Mouse (Mus musculus) CH12.LX (cell line): ENCODE measurements around the gene Barx1. TPM values are rescaled to one million over a fixed set of nuclear protein-coding genes. Genes with fewer than 3 reads are reported as not detected.
A peak's percentile ranks its signal among the peaks of the same experiment; 100 is the strongest.

ENCODE experiments used
- DNase-seq: peaks from one replicate; pipeline ENCODE4 v3.0.0-alpha.2; 2013; ENCODE audit errors: extremely low read depth
- H3K27ac ChIP-seq: 2 replicates; pipeline ENCODE4 v1.5.1; 2012; ENCODE audit warnings: low read depth, mild to moderate bottlenecking, control low read depth, moderate library complexity; ENCODE audit not compliant: insufficient read depth
- H3K27me3 ChIP-seq: replicated peaks from 2 replicates; pipeline ENCODE3; 2012; ENCODE audit warnings: inconsistent platforms
- H3K36me3 ChIP-seq, 2 experiments: replicated peaks in 1 of 2; 2 replicates each; pipeline versions ENCODE3 to v1.6.1; 2012; ENCODE audit warnings: inconsistent platforms in 1 of 2, low read length in 1 of 2, mild to moderate bottlenecking in 1 of 2, mixed read lengths in 1 of 2, moderate library complexity in 1 of 2; ENCODE audit not compliant: control insufficient read depth in 1 of 2, insufficient read depth in 1 of 2
- H3K4me1 ChIP-seq, 2 experiments: 2 replicates each; pipeline ENCODE4 v1.6.1; 2012; ENCODE audit warnings: inconsistent platforms in 1 of 2, moderate library complexity in 1 of 2; ENCODE audit not compliant: insufficient read depth in 2 of 2, control insufficient read depth in 1 of 2
- H3K4me2 ChIP-seq: 2 replicates; pipeline ENCODE4 v1.6.1; 2012; ENCODE audit warnings: low read depth, mild to moderate bottlenecking, control low read depth; ENCODE audit not compliant: poor library complexity, insufficient read depth, severe bottlenecking
- H3K4me3 ChIP-seq, 3 experiments: fragments of 150-350 bp in 1 of 3; sonication (generic) in 1 of 3; replicated peaks in 1 of 3; 2 replicates each; pipeline versions ENCODE3 to v1.5.1; 2011 to 2012; ENCODE audit warnings: low read depth in 2 of 3, low read length in 2 of 3, mild to moderate bottlenecking in 2 of 3, moderate library complexity in 2 of 3, control low read depth in 1 of 3, improper control_type of control experiment in 1 of 3, inconsistent platforms in 1 of 3, mixed read lengths in 1 of 3; ENCODE audit not compliant: poor library complexity in 1 of 3
- H3K79me2 ChIP-seq: replicated peaks from 2 replicates; pipeline ENCODE4 v1.6.1; 2012; ENCODE audit warnings: mild to moderate bottlenecking, moderate library complexity; ENCODE audit not compliant: control insufficient read depth, poor library complexity, insufficient read depth, severe bottlenecking; ENCODE audit errors: extremely low read depth
- H3K9ac ChIP-seq: 2 replicates; pipeline ENCODE4 v1.6.1; 2012; ENCODE audit warnings: low read depth, mild to moderate bottlenecking, control low read depth, moderate library complexity; ENCODE audit not compliant: insufficient read depth
- H3K9me3 ChIP-seq: replicated peaks from 2 replicates; pipeline ENCODE3; 2012; ENCODE audit warnings: low read length, inconsistent platforms, mixed read lengths
- BHLHE40 ChIP-seq: IDR thresholded peaks from 2 replicates; pipeline ENCODE4 v1.6.1; 2011; ENCODE audit warnings: mild to moderate bottlenecking, low read depth, low read length, improper control_type of control experiment
- CHD1 ChIP-seq: IDR thresholded peaks from 2 replicates; pipeline ENCODE4 v1.6.1; 2012; ENCODE audit warnings: low read depth, low read length, improper control_type of control experiment, inconsistent platforms
- CTCF ChIP-seq, 2 experiments: IDR thresholded peaks in 1 of 2; conservative IDR thresholded peaks in 1 of 2; 2 replicates each; pipeline ENCODE4 v1.5.1; 2011 to 2012; ENCODE audit warnings: low read depth in 2 of 2, low read length in 2 of 2, improper control_type of control experiment in 1 of 2, inconsistent platforms in 1 of 2, mild to moderate bottlenecking in 1 of 2, moderate library complexity in 1 of 2
- E2F4 ChIP-seq: IDR thresholded peaks from 2 replicates; pipeline ENCODE4 v1.6.1; 2011; ENCODE audit warnings: low read depth, low read length, improper control_type of control experiment; ENCODE audit not compliant: insufficient replicate concordance
- HCFC1 ChIP-seq: IDR thresholded peaks from 2 replicates; pipeline ENCODE4 v1.6.1; 2012; ENCODE audit warnings: low read depth, mild to moderate bottlenecking, inconsistent platforms, low read length, improper control_type of control experiment
- JUN ChIP-seq: IDR thresholded peaks from 2 replicates; pipeline ENCODE4 v1.6.1; 2011; ENCODE audit warnings: low read depth, mild to moderate bottlenecking, low read length, improper control_type of control experiment, moderate library complexity; ENCODE audit not compliant: insufficient read depth
- JUND ChIP-seq: conservative IDR thresholded peaks from 2 replicates; pipeline ENCODE4 v1.6.1; 2011; ENCODE audit warnings: low read depth, low read length, improper control_type of control experiment
- NRF1 ChIP-seq: IDR thresholded peaks from 2 replicates; pipeline ENCODE4 v1.6.1; 2014; ENCODE audit warnings: low read depth, mild to moderate bottlenecking, inconsistent platforms, low read length, improper control_type of control experiment, moderate library complexity
- POLR2AphosphoS2 ChIP-seq: IDR thresholded peaks from 2 replicates; pipeline ENCODE4 v1.6.1; 2011; ENCODE audit warnings: low read depth, low read length, improper control_type of control experiment
- RAD21 ChIP-seq: IDR thresholded peaks from 2 replicates; pipeline ENCODE4 v1.6.1; 2011; ENCODE audit warnings: low read depth, mild to moderate bottlenecking, low read length, improper control_type of control experiment, moderate library complexity
- RCOR1 ChIP-seq: conservative IDR thresholded peaks from 2 replicates; pipeline ENCODE4 v1.6.1; 2012; ENCODE audit warnings: low read depth, mild to moderate bottlenecking, inconsistent platforms, low read length, improper control_type of control experiment
- SMC3 ChIP-seq: IDR thresholded peaks from 2 replicates; pipeline ENCODE4 v1.6.1; 2011; ENCODE audit warnings: low read depth, low read length, improper control_type of control experiment
- TBP ChIP-seq: conservative IDR thresholded peaks from 2 replicates; pipeline ENCODE4 v1.6.1; 2011; ENCODE audit warnings: low read depth, low read length, improper control_type of control experiment
- ZKSCAN1 ChIP-seq: IDR thresholded peaks from 2 replicates; pipeline ENCODE4 v1.6.1; 2012; ENCODE audit warnings: low read depth, inconsistent platforms, low read length, improper control_type of control experiment, borderline replicate concordance
- dilution Hi-C: fragments of 300-500 bp; cut with MboI; formaldehyde crosslinking; loops from 2 replicates; pipeline ENCODE4 v1.14.3; 2020; ENCODE audit warnings: low sequenced_read_pairs; ENCODE audit not compliant: extremely low pct_unique_long_range_greater_than_20kb, extremely low pct_ligation_motif_present
- in situ Hi-C: fragments of 300-500 bp; cut with MboI; formaldehyde crosslinking; loops from 3 replicates; pipeline ENCODE4 v1.14.3; 2019; ENCODE audit warnings: low sequenced_read_pairs, low pct_ligation_motif_present, low pct_unique_long_range_greater_than_20kb, mixed read lengths
- polyA plus RNA-seq: library from polyadenylated mRNA; unstranded; fragments of >175 nt; gene quantifications from 2 replicates; pipeline ENCODE4 v1.2.1, GENCODE M21; 2012; ENCODE audit warnings: low read depth; ENCODE audit not compliant: insufficient read length
- total RNA-seq, 2 experiments: library from RNA; depleted of rRNA; stranded (reverse); fragments of 300-350 nt in 1 of 2; fragments of >200 nt in 1 of 2; gene quantifications; 2 replicates each; pipeline ENCODE4 v1.2.3; 2012 to 2014

Barx1 gene
- total and polyA plus RNA-seq, 3 experiments = not detected

GRCm38 (mm10) chr13:48674609-48675008 is 11.8 kb downstream of the Barx1 start:
- in situ Hi-C loops (loop anchor here (25.0 kb wide), 1 partner anchor 513 kb away; the partner anchor contains the start of gene Ninj1), dilution Hi-C loops (no loop called here)
- no peaks in the 10 kb centered on the region for H3K36me3 ChIP-seq
- H3K79me2 ChIP-seq = no peaks in the 10 kb centered on the region
- no peak overlapping the region for H3K4me3 ChIP-seq
- peaks cover 5% of the 10 kb centered on the region for H3K9me3 ChIP-seq
- H3K9ac ChIP-seq = no peak overlapping the region
- no peaks in the 10 kb centered on the region for H3K4me1 ChIP-seq
- peaks cover 37% of the 10 kb centered on the region for H3K27me3 ChIP-seq
- DNase-seq = no peak
- TF ChIP-seq CHD1 (no peak), JUND (no peak), E2F4 (no peak), CTCF (conservative IDR thresholded peaks at IDR 0.05 in 1 of 2, IDR thresholded peaks at IDR 0.05 in 1 of 2; ENCODE audit: low read depth in 2 of 2, low read length in 2 of 2) (peak; percentile 21 to 35; a peak in 2 of 4 replicates), NRF1 (no peak), ZKSCAN1 (no peak), RCOR1 (no peak), BHLHE40 (no peak)
- no peak overlapping the region for H3K4me2 ChIP-seq
- H3K27ac ChIP-seq = no peak overlapping the region

- peak; percentile 40 for DNase-seq
- H3K36me3 ChIP-seq = no peaks in the 10 kb centered on the region
- no peaks in the 10 kb centered on the region for H3K79me2 ChIP-seq
- dilution Hi-C loops (no loop called here), in situ Hi-C loops (no loop called here)
- no peak overlapping the region for H3K9ac ChIP-seq
- no peaks in the 10 kb centered on the region for H3K4me1 ChIP-seq
- no peak overlapping the region for H3K4me3 ChIP-seq
- no peak overlapping the region for H3K27ac ChIP-seq
- no peak overlapping the region for H3K4me2 ChIP-seq
- TF ChIP-seq HCFC1 (no peak), JUN (no peak), RAD21 (peak; percentile 37), SMC3 (peak; percentile 25; the same call in 1 of the 2 replicates), CTCF (conservative IDR thresholded peaks at IDR 0.05 in 1 of 2, IDR thresholded peaks at IDR 0.05 in 1 of 2; ENCODE audit: low read depth in 2 of 2, low read length in 2 of 2) (peak; percentile 62 to 66), TBP (no peak), JUND (no peak)
- peaks cover 31% of the 10 kb centered on the region for H3K27me3 ChIP-seq
- H3K9me3 ChIP-seq = peaks cover 4% of the 10 kb centered on the region
Measured at GRCm38 (mm10) chr13:48679351-48679750, 16.6 kb downstream of the Barx1 start.

GRCm38 (mm10) chr13:48686666-48687065 is 23.9 kb downstream of the Barx1 start:
- peaks cover 42% of the 10 kb centered on the region for H3K27me3 ChIP-seq
- in situ Hi-C loops (no loop called here), dilution Hi-C loops (no loop called here)
- H3K9ac ChIP-seq = no peak overlapping the region
- no peak for DNase-seq
- H3K27ac ChIP-seq = no peak overlapping the region
- no peak overlapping the region for H3K4me2 ChIP-seq
- no peak overlapping the region for H3K4me3 ChIP-seq
- peaks cover 11% of the 10 kb centered on the region for H3K9me3 ChIP-seq
- TF ChIP-seq CTCF (conservative IDR thresholded peaks at IDR 0.05 in 1 of 2, IDR thresholded peaks at IDR 0.05 in 1 of 2; ENCODE audit: low read depth in 2 of 2, low read length in 2 of 2) (0 out of 4 replicates have a peak, but pooled peaks of 1 of the 2 experiments have one; percentile 6), POLR2AphosphoS2 (no peak)
- H3K79me2 ChIP-seq = no peaks in the 10 kb centered on the region
- no peaks in the 10 kb centered on the region for H3K4me1 ChIP-seq
- H3K36me3 ChIP-seq = no peaks in the 10 kb centered on the region
